ENCODE assay signal across 5 mouse cellular contexts in the genomic region with DNA sequence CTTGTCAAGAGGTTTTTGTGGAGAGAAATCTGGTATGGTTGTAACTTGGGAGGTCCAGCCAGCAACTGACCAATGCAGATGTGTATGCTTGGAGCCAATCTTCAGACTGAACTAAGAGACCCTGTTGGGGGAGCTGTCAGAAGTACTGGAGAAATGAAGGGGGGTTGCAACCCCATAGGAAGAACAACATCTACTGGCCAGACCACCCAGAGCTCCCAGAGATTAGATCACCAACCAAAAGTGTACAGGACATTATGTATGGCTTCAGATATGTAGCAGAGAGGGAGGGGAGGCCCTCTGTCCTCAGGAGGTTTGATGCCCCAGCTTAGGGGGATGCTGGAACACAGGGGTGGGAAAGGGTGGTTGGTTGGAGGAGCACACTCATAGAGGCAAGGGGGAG.
DNase-seq lines count a peak whose midpoint lies in the region; ATAC-seq and TF ChIP-seq lines count a peak whose summit lies in the region.
"Not testable (repeated sequence)": the region's sequence is repeated elsewhere in the genome, so short reads cannot be mapped to it uniquely, and the experiment has no call there.

No protein-coding gene starts in this region.

- H3K36me3 ChIP-seq in kidney, embryonic 14.5 days (ENCODE audit: control insufficient read depth, insufficient read depth, low read length); kidney, embryonic 15.5 days; kidney, embryonic 16.5 days (ENCODE audit: insufficient read depth, low read length); kidney, postnatal 0 days (ENCODE audit: insufficient read depth, low read length); stomach, embryonic 16.5 days (ENCODE audit: control insufficient read depth, insufficient read depth, low read length): not testable (repeated sequence)

- H3K4me2 ChIP-seq in kidney, embryonic 14.5 days (replicated peaks; ENCODE audit: low read depth, low read length); kidney, embryonic 15.5 days; kidney, embryonic 16.5 days (replicated peaks; ENCODE audit: low read depth, low read length); kidney, postnatal 0 days (ENCODE audit: low read length); stomach, embryonic 16.5 days (ENCODE audit: low read depth, low read length): not testable (repeated sequence)

- not testable (repeated sequence) for H3K9me3 ChIP-seq in kidney, embryonic 14.5 days (ENCODE audit: control insufficient read depth, low read length); kidney, embryonic 15.5 days (replicated peaks); kidney, embryonic 16.5 days (ENCODE audit: low read length); kidney, postnatal 0 days (replicated peaks; ENCODE audit: low read length); stomach, embryonic 16.5 days (replicated peaks; ENCODE audit: control insufficient read depth, low read length)

- not testable (repeated sequence) for H3K4me3 ChIP-seq in kidney, embryonic 14.5 days (ENCODE audit: low read length); kidney, embryonic 15.5 days (replicated peaks); kidney, embryonic 16.5 days (ENCODE audit: low read length); kidney, postnatal 0 days (replicated peaks; ENCODE audit: low read depth, low read length); stomach, embryonic 16.5 days (replicated peaks; ENCODE audit: low read length)

- TF ChIP-seq CTCF in kidney, postnatal 0 days (IDR thresholded peaks at IDR 0.05; ENCODE audit: low read depth) = not testable (repeated sequence)

- ATAC-seq in kidney, embryonic 14.5 days (ENCODE audit: low FRiP score, low TSS enrichment) = peak; percentile 62; the same call in 1 of the 2 replicates
- ATAC-seq in kidney, embryonic 15.5 days (replicated peaks; ENCODE audit: low FRiP score) = peak; percentile 62
- ATAC-seq in kidney, embryonic 16.5 days (ENCODE audit: low FRiP score, low TSS enrichment) = peak; percentile 81
- ATAC-seq in kidney, postnatal 0 days (replicated peaks; ENCODE audit: low FRiP score, low read depth) = not testable (repeated sequence)
- peak; percentile 72; the same call in 1 of the 2 replicates for ATAC-seq in stomach, embryonic 16.5 days (ENCODE audit: insufficient read depth, low FRiP score)

- not testable (repeated sequence) for H3K27ac ChIP-seq in kidney, embryonic 14.5 days (ENCODE audit: low read depth, low read length); kidney, embryonic 15.5 days; kidney, embryonic 16.5 days (ENCODE audit: low read length); kidney, postnatal 0 days; stomach, embryonic 16.5 days (ENCODE audit: low read length)

- peak; percentile 54 for DNase-seq in kidney, postnatal 0 days (ENCODE audit: low spot score)

- not testable (repeated sequence) for H3K27me3 ChIP-seq in kidney, embryonic 14.5 days (ENCODE audit: control insufficient read depth, insufficient read depth, low read length); kidney, embryonic 15.5 days; kidney, embryonic 16.5 days (ENCODE audit: insufficient read depth, low read length); kidney, postnatal 0 days (ENCODE audit: insufficient read depth, low read length); stomach, embryonic 16.5 days (ENCODE audit: control insufficient read depth, insufficient read depth, low read length)

- not testable (repeated sequence) for H3K4me1 ChIP-seq in kidney, embryonic 14.5 days (ENCODE audit: control insufficient read depth, insufficient read depth, low read length); kidney, embryonic 15.5 days; kidney, embryonic 16.5 days (ENCODE audit: insufficient read depth, low read length); kidney, postnatal 0 days (replicated peaks; ENCODE audit: insufficient read depth, low read length); stomach, embryonic 16.5 days (ENCODE audit: control insufficient read depth, insufficient read depth, low read length)

- H3K9ac ChIP-seq in kidney, embryonic 14.5 days (ENCODE audit: low read depth, low read length); kidney, embryonic 15.5 days; kidney, embryonic 16.5 days (replicated peaks; ENCODE audit: low read length); kidney, postnatal 0 days (ENCODE audit: low read depth, low read length); stomach, embryonic 16.5 days (ENCODE audit: low read length): not testable (repeated sequence)
